Mouse (Mus musculus) forebrain, embryonic 15.5 days (tissue): ENCODE results near the gene Map3k7. TPM values are rescaled to one million over a fixed set of nuclear protein-coding genes. Genes with fewer than 3 reads are reported as not detected.
A peak's percentile ranks its signal among the peaks of the same experiment; 100 is the strongest.

Experiments used
- ATAC-seq: fragments of 200-750 bp; cut with Nextera tagmentation; replicated peaks from 2 replicates; pipeline ENCODE4 v1.8.0; 2017; ENCODE audit warnings: mild to moderate bottlenecking, moderate TSS enrichment, moderate library complexity
- H3K27ac ChIP-seq: fragments of 300-500 bp; sonication (generic); replicated peaks from 2 replicates; pipeline ENCODE4 v1.5.1; 2015; ENCODE audit warnings: mild to moderate bottlenecking, inconsistent platforms
- H3K27me3 ChIP-seq: fragments of 300-500 bp; sonication (generic); 2 replicates; pipeline ENCODE4 v1.6.1; 2015; ENCODE audit warnings: inconsistent platforms
- H3K36me3 ChIP-seq: fragments of 300-500 bp; sonication (generic); 2 replicates; pipeline ENCODE4 v1.6.1; 2015; ENCODE audit warnings: mild to moderate bottlenecking, inconsistent platforms
- H3K4me1 ChIP-seq: fragments of 300-500 bp; sonication (generic); 2 replicates; pipeline ENCODE4 v1.6.1; 2015; ENCODE audit warnings: inconsistent platforms
- H3K4me2 ChIP-seq: fragments of 300-500 bp; sonication (generic); replicated peaks from 2 replicates; pipeline ENCODE4 v1.6.1; 2015; ENCODE audit warnings: mild to moderate bottlenecking, inconsistent platforms
- H3K4me3 ChIP-seq: fragments of 300-500 bp; sonication (generic); 2 replicates; pipeline ENCODE4 v1.5.1; 2015; ENCODE audit warnings: mild to moderate bottlenecking, inconsistent platforms
- H3K9ac ChIP-seq: fragments of 300-500 bp; sonication (generic); replicated peaks from 2 replicates; pipeline ENCODE4 v1.6.1; 2015; ENCODE audit warnings: mild to moderate bottlenecking, inconsistent platforms
- H3K9me3 ChIP-seq: fragments of 300-500 bp; sonication (generic); 2 replicates; pipeline ENCODE4 v1.6.1; 2016; ENCODE audit warnings: inconsistent platforms
- WGBS: fragments of 180-500 bp; shearing (Covaris S2); methylation state at CpG from one replicate; pipeline ENCODE4 v1.1.7; 2015; ENCODE audit warnings: mixed read lengths; 5-methylcytosine and 5-hydroxymethylcytosine counted together
- polyA plus RNA-seq: library from polyadenylated mRNA; unstranded; fragments of >200 nt; fragmentation: Nextera tagmentation; extraction: Ambion mirVana; gene quantifications from 2 replicates; pipeline ENCODE4 v1.2.1, GENCODE M21; 2015

Gene Map3k7
- 31.4 and 32.5 TPM in 2 replicates for polyA plus RNA-seq

DNA sequence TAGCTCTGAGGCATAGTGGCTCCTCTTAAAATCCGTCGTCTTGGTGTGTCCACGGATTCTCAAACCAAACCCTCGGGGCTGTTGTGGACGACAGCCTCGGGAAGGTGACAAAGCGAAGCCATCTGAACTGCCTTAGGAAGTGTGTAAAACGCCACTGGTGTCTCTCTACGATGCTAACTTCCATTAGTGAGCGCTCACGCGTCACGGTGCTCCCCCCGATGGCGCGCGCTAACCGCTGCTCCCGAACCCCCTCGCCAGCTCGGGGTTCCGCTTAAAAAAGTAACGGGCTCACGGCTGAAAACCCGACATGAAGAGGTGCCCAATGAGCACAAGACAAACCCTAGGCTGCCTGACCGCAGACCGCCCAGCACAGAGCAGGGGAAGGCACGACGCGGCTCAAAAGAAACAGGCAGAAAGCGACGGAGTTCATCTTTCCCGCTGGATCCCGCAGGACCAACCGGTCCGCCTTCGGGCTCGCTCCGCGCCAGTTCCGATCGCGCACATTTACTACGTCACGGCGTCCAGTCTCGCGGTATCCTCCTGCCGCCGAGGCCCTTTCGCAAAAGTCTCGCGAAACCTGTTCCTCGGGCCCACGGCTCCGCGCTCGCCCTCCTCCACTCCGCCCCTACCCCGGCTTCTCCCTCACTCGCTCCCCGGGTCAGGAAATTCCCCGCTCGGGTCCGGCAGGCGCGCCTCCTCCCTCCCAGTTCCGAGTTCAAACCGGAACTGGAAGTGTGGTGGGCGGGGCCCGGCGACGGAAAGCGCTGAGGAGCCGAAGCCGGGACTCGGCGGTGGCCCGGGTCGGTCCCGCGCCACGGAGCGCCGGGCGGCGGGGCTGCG lies at the start of gene Map3k7:
Gene Map3k7 (plus strand): TSS at position 744 of the 840 bp plus-strand sequence.
- H3K36me3 ChIP-seq: no peaks in the 10 kb centered on the region
- peaks cover 26% of the 10 kb centered on the region for H3K4me1 ChIP-seq
- H3K9me3 ChIP-seq: no peaks in the 10 kb centered on the region
- peak within 1 kb of the TSS; percentile 99 for H3K27ac ChIP-seq
- H3K4me3 ChIP-seq: peak within 1 kb of the TSS; percentile 78
- peak; percentile 95 for ATAC-seq
- WGBS: under 1% methylated on average over 88 of the region's 88 CpGs
- H3K4me2 ChIP-seq: peak within 1 kb of the TSS; percentile 63
- H3K27me3 ChIP-seq: no peaks in the 10 kb centered on the region
- peak within 1 kb of the TSS; percentile 73 for H3K9ac ChIP-seq

DNA sequence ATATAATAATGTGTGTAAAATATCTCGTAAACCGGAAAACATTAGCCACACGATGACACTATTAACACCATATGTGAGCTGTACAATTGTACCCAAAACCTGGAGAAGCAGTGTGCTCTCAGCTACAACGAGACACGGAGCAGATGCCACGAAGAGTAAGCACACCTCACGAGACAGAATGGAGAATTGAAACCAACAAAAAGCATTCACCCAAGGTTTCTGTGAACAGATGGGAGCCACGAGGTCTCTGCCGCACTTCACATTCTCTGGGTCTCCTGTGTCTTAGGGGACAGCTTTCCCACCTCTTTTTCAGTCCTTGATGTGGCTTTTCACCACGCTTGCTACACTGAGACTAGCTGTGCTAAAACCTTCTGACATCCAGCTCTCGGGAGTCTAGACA lies 48.8 kb upstream of the Map3k7 start:
- Histone ChIP-seq H3K27me3 (no peaks in the 10 kb centered on the region), H3K36me3 (no peaks in the 10 kb centered on the region), H3K4me3 (no peak overlapping the region), H3K4me2 (no peak overlapping the region), H3K9ac (no peak overlapping the region), H3K4me1 (no peaks in the 10 kb centered on the region), H3K9me3 (no peaks in the 10 kb centered on the region), H3K27ac (no peak overlapping the region)
- no peak for ATAC-seq
- 57% methylated on average over 11 of the region's 11 CpGs for WGBS

DNA sequence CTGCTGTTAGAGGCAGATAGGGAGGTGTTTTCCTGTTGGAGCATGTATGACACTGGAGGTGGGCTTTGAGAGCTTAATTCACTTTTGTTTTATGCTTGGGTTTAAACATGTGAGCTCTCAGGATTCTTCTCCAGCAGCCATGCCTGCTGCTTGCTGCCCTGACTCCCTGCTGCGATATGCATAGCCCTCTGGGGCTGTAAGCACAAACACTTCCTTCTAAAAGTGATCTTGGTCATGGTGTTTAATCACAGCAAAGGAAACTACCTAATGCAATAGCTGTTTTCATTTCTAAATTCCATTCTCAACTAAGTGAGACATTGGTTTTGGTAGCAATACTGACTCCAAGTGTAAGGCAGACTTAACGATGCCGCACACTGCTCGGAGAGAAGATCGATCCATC lies 45.2 kb upstream of the Map3k7 start:
- H3K36me3 ChIP-seq: no peaks in the 10 kb centered on the region
- no peak overlapping the region for H3K9ac ChIP-seq
- H3K4me3 ChIP-seq: no peak overlapping the region
- 88% methylated on average over 5 of the region's 5 CpGs for WGBS
- H3K4me2 ChIP-seq: no peak overlapping the region
- no peak for ATAC-seq
- H3K9me3 ChIP-seq: no peaks in the 10 kb centered on the region
- no peaks in the 10 kb centered on the region for H3K4me1 ChIP-seq
- H3K27ac ChIP-seq: no peak overlapping the region
- no peaks in the 10 kb centered on the region for H3K27me3 ChIP-seq

DNA sequence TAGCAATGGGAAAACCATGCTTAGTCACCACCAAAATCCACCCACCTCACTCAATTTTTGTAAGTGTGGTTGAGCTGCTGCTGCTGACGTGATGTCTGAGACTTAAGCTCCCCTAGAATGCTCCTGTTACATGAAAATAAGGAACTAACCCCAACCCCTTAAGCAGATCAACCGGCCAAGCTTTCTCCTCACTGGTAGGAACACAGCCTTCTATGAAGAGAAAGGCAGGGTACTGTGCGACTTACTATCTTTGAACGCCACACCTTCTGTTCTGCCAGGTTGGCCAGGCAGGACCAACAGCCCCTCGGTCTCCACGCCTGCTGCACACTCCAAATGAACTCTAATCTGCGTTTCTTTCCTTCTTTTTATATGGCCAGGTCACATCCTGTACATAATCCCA lies 41.7 kb upstream of the Map3k7 start:
- Histone ChIP-seq H3K36me3 (no peaks in the 10 kb centered on the region), H3K4me1 (peaks cover 6% of the 10 kb centered on the region), H3K27ac (no peak overlapping the region), H3K27me3 (no peaks in the 10 kb centered on the region), H3K4me2 (no peak overlapping the region), H3K9ac (no peak overlapping the region), H3K9me3 (no peaks in the 10 kb centered on the region), H3K4me3 (no peak overlapping the region)
- ATAC-seq: no peak
- 60% methylated on average over 7 of the region's 7 CpGs for WGBS

- Histone ChIP-seq H3K4me2 (no peak overlapping the region), H3K4me1 (peaks cover 6% of the 10 kb centered on the region), H3K4me3 (no peak overlapping the region), H3K36me3 (no peaks in the 10 kb centered on the region), H3K27ac (no peak overlapping the region), H3K9me3 (no peaks in the 10 kb centered on the region), H3K9ac (no peak overlapping the region), H3K27me3 (no peaks in the 10 kb centered on the region)
- ATAC-seq: no peak
- WGBS: 46% methylated on average over 8 of the region's 8 CpGs
Measured at GRCm38 (mm10) chr4:31923437-31923836, 40.5 kb upstream of the Map3k7 start.

DNA sequence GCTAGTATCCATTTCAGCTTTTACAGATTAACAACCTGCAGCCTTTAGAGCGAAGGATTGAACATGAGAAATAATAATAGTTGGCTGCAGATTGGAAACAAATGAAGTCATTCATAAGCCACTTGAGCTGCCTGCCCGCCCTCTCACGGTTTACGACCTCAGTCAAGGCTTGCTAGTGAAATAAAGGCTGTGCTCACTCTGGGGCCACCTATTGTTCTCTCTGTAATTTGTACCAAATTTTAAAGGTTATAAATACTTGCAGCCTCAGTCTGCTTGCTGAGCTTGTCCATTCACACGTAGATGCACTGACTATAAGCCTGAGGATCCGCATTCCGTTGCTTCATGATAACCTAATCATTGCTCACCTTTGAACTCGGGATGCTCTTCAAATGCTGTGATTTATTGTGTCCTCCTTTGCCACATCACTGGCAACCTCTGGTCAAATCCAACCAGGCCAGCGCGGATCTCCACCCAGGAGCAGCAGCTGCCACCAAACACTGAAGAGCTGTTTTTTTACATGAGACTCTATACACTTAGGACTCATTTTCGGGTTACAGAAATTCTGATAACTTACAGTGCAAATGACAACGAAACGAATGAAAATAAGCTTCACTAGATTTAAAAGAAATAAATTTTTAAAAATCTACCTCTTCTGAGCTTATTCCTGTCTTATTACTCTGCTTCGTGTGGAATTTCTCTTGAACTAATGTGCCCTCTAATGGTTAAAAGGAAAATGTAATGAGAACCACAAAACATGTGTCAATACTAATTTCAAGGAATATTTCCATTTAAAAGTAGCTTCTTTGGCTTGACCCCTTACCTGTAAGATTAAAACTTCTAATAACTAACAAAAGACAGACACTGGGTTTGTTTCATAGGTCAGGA lies 39.4 kb upstream of the Map3k7 start:
- Histone ChIP-seq H3K9ac (no peak overlapping the region), H3K4me3 (no peak overlapping the region), H3K27ac (no peak overlapping the region), H3K36me3 (no peaks in the 10 kb centered on the region), H3K27me3 (no peaks in the 10 kb centered on the region), H3K4me2 (0 out of 2 replicates have a peak overlapping the region, but pooled peaks have one; percentile 5), H3K4me1 (peaks cover 6% of the 10 kb centered on the region), H3K9me3 (no peaks in the 10 kb centered on the region)
- no peak; the same call in 1 of the 2 replicates for ATAC-seq
- WGBS: 32% methylated on average over 14 of the region's 14 CpGs

DNA sequence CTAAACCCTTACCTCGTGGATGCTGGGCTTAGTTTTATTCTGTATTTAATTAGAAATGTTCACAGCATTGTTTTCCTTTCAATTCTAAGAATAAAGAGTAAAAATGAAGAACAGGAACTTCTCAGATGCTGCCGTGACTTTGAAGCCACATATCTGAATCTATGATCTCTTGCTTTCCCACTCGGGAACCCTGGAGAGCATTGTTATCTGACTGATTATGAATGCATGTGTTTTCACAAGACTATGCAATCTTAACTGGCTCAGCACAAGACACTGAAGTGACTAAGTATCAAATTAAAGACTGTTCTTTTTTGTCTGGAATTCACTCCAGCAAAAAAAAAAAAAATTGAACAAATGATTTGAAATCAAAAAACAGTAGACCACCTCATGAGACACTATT lies 30.7 kb upstream of the Map3k7 start:
- no peak overlapping the region for H3K4me3 ChIP-seq
- no peaks in the 10 kb centered on the region for H3K9me3 ChIP-seq
- WGBS: 20% methylated on average over 3 of the region's 3 CpGs
- H3K36me3 ChIP-seq: no peaks in the 10 kb centered on the region
- no peak overlapping the region for H3K4me2 ChIP-seq
- no peak overlapping the region for H3K27ac ChIP-seq
- no peak overlapping the region for H3K9ac ChIP-seq
- H3K27me3 ChIP-seq: no peaks in the 10 kb centered on the region
- H3K4me1 ChIP-seq: peaks cover 20% of the 10 kb centered on the region
- no peak for ATAC-seq

- H3K36me3 ChIP-seq: no peaks in the 10 kb centered on the region
- H3K9me3 ChIP-seq: no peaks in the 10 kb centered on the region
- WGBS: 63% methylated on average over 3 of the region's 3 CpGs
- no peak for ATAC-seq
- H3K27me3 ChIP-seq: no peaks in the 10 kb centered on the region
- H3K4me2 ChIP-seq: no peak overlapping the region
- H3K27ac ChIP-seq: no peak overlapping the region
- no peak overlapping the region for H3K4me3 ChIP-seq
- H3K9ac ChIP-seq: no peak overlapping the region
- H3K4me1 ChIP-seq: peaks cover 22% of the 10 kb centered on the region
Measured at GRCm38 (mm10) chr4:31935831-31936306, 28.0 kb upstream of the Map3k7 start.

DNA sequence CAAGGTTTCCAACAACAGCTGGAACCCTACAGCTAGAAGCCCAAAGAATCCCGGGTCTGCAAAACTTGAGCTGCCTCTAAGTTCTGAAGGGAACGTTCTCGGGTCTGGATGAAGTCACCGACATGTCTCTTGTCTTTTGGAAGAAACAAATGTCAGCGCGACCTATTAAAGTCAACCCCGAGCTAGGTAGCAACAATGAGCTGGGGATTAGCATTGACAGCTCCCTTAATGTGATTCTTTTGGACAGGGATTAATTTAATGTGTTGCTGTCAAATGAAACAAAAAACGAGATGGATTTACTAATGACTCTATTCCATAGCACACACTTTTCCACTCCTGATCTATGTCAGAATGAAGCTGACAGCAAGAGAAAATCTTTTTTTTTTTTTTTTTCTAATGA lies 27.5 kb upstream of the Map3k7 start:
- H3K4me2 ChIP-seq: no peak overlapping the region
- no peaks in the 10 kb centered on the region for H3K36me3 ChIP-seq
- no peaks in the 10 kb centered on the region for H3K9me3 ChIP-seq
- peaks cover 22% of the 10 kb centered on the region for H3K4me1 ChIP-seq
- no peak overlapping the region for H3K27ac ChIP-seq
- no peak for ATAC-seq
- no peaks in the 10 kb centered on the region for H3K27me3 ChIP-seq
- no peak overlapping the region for H3K9ac ChIP-seq
- no peak overlapping the region for H3K4me3 ChIP-seq
- 3% methylated on average over 8 of the region's 8 CpGs for WGBS

- H3K4me2 ChIP-seq: peak overlapping the region; percentile 93
- H3K9ac ChIP-seq: peak overlapping the region; percentile 62
- 1% methylated on average over 15 of the region's 15 CpGs for WGBS
- H3K4me3 ChIP-seq: peak overlapping the region; percentile 48
- H3K4me1 ChIP-seq: peaks cover 22% of the 10 kb centered on the region
- no peaks in the 10 kb centered on the region for H3K27me3 ChIP-seq
- H3K36me3 ChIP-seq: no peaks in the 10 kb centered on the region
- no peaks in the 10 kb centered on the region for H3K9me3 ChIP-seq
- peak overlapping the region; percentile 63 for H3K27ac ChIP-seq
- no peak for ATAC-seq
Measured at GRCm38 (mm10) chr4:31936911-31937375, 27.0 kb upstream of the Map3k7 start.

DNA sequence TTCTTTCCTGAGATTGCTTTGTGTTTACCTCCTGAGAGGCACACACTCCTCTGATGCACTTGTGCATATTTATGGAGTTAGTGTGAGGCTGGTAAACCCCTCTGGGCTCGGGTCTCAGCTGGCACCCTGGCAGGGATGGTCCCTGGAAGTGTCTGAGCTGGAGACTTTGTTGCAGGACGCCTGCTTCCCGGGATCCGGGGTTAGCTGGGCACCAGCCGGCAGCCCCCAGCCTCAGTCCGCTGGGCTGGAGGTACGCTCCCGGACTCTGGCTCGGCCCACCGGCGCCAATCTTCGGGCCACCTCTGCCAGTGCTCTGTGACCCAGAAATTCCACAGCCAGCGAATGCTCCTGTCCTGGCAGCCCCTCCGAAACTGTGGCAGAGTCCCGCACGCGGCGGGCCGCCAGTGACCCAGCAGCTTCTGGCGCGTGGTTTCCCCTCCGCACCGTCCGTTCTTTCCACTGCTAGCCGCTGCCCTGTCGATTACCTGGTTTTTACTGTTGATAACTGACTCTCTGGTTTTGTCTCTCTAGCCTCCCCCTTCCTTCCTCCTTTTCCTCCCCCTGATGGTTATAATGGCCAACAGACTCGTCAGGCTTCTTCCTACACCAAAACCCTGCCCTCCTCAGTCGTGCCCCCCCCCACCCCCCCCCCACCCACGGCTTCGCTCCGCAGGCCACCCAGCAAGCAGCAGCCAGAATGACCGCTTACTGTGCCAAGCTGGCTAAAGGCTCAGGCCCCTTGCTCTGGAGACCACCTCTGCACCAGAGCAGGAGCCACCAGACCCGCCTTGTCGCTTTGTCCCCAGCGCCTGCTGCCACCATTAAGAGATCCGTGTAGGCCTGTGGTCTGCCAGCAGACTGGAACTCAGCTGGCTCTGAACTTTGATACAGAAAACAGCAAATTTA lies 26.3 kb upstream of the Map3k7 start:
- Histone ChIP-seq H3K4me2 (peak overlapping the region; percentile 93), H3K9me3 (no peaks in the 10 kb centered on the region), H3K27me3 (no peaks in the 10 kb centered on the region), H3K4me3 (peak overlapping the region; percentile 48), H3K4me1 (peaks cover 22% of the 10 kb centered on the region), H3K36me3 (no peaks in the 10 kb centered on the region), H3K27ac (peak overlapping the region; percentile 63), H3K9ac (peak overlapping the region; percentile 62)
- peak; percentile 63 for ATAC-seq
- 4% methylated on average over 35 of the region's 36 CpGs for WGBS
